In the genomic region with DNA sequence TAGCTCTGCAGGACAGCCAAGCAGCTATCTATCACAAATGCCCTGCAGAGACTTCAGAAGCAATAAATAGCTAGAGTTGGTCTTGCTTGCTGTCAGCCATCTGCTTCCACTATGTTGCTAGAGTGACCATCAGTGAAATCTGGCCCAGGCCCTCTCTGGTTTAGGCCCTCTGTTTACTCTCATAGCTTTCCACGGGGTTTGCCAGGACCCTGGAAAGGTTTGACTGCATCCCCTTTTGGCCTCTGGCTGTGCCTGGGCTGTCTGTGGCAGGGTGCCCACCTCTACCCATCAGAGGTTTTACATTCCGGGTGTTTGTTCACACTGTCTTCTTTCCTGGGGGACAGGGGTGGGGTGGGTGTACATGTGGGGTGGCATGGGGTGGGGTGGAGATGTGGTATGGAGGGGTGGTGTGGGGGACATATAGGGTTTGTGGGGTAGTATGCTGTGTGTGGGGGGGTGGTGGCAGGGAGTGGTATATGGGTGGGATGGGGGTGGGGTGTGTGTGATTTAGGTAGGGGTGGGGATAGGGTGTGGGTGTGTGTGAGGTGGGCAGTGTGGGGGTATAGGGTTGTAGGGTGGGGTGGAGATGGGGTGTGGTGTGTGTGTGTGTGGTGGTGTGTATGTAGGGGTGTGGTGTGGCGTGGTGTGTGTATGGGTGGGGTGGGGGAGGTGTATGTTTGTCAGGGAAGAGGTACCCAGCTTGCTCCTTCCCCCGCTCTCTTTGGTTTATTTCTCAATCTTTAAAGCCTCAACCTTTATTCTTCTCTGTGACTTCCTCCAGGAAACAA, we compare ENCODE assay signal across 24 mouse cellular contexts.
DNase-seq lines count a peak whose midpoint lies in the region; ATAC-seq lines count a peak whose summit lies in the region.
"Had no signal": no experiment of that assay in that cellular context is flagged by ENCODE, and none has a peak within 500 bp of the region (broad histone marks: within the 10 kb centered on the region; RNA-seq: fewer than 3 reads in every experiment).

No protein-coding gene starts in this region.

- no peaks in the 10 kb centered on the region for H3K27me3 ChIP-seq in hindbrain, embryonic 13.5 days
- no peaks in the 10 kb centered on the region for H3K27me3 ChIP-seq in hindbrain, embryonic 10.5 days (ENCODE audit: insufficient read depth, poor library complexity, severe bottlenecking)
- H3K27me3 ChIP-seq in midbrain, embryonic 13.5 days = no peaks in the 10 kb centered on the region
- H3K27me3 ChIP-seq in midbrain, embryonic 15.5 days (replicated peaks) = no peaks in the 10 kb centered on the region
- H3K27me3 ChIP-seq: CH12.LX; heart, embryonic 12.5 days; liver, embryonic 13.5 days had no signal

- WGBS in hindbrain, embryonic 13.5 days = 92% methylated on average over 4 of the region's 4 CpGs
- 83% methylated on average over 4 of the region's 4 CpGs for WGBS in hindbrain, embryonic 10.5 days
- 90% methylated on average over 4 of the region's 4 CpGs for WGBS in midbrain, embryonic 13.5 days
- 91% methylated on average over 4 of the region's 4 CpGs for WGBS in midbrain, embryonic 15.5 days

- H3K9me3 ChIP-seq in hindbrain, embryonic 13.5 days = no peaks in the 10 kb centered on the region
- H3K9me3 ChIP-seq in hindbrain, embryonic 10.5 days = no peaks in the 10 kb centered on the region
- H3K9me3 ChIP-seq in midbrain, embryonic 13.5 days = no peaks in the 10 kb centered on the region
- H3K9me3 ChIP-seq in midbrain, embryonic 15.5 days = no peaks in the 10 kb centered on the region
- H3K9me3 ChIP-seq: forebrain, embryonic 10.5 days; G1E; heart, embryonic 12.5 days; liver, embryonic 13.5 days had no signal

- no peak overlapping the region for H3K4me2 ChIP-seq in hindbrain, embryonic 13.5 days
- no peak overlapping the region for H3K4me2 ChIP-seq in midbrain, embryonic 13.5 days (replicated peaks)
- H3K4me2 ChIP-seq in midbrain, embryonic 15.5 days = no peak overlapping the region
- H3K4me2 ChIP-seq: heart, embryonic 12.5 days; liver, embryonic 13.5 days had no signal

- no peak overlapping the region for H3K27ac ChIP-seq in hindbrain, embryonic 13.5 days
- H3K27ac ChIP-seq in hindbrain, embryonic 10.5 days = no peak overlapping the region
- no peak overlapping the region for H3K27ac ChIP-seq in midbrain, embryonic 13.5 days
- no peak overlapping the region for H3K27ac ChIP-seq in midbrain, embryonic 15.5 days
- H3K27ac ChIP-seq: forebrain, embryonic 10.5 days; layer of hippocampus, adult 2 months; liver, embryonic 13.5 days had no signal

- peak; percentile 49; the same call in 1 of the 2 replicates for ATAC-seq in hindbrain, embryonic 13.5 days (ENCODE audit: low FRiP score)
- ATAC-seq in midbrain, embryonic 13.5 days = peak; percentile 55; the same call in 1 of the 2 replicates
- no peak for ATAC-seq in midbrain, embryonic 15.5 days (replicated peaks)
- ATAC-seq: intestine, postnatal 0 days; Patski had no signal

- H3K4me1 ChIP-seq in hindbrain, embryonic 13.5 days (replicated peaks) = peaks cover 3% of the 10 kb centered on the region; the same call in 1 of the 2 replicates
- H3K4me1 ChIP-seq in hindbrain, embryonic 10.5 days (replicated peaks) = no peaks in the 10 kb centered on the region
- H3K4me1 ChIP-seq in midbrain, embryonic 13.5 days (replicated peaks) = no peaks in the 10 kb centered on the region
- H3K4me1 ChIP-seq in midbrain, embryonic 15.5 days = peaks cover 4% of the 10 kb centered on the region; the same call in 1 of the 2 replicates
- H3K4me1 ChIP-seq: forebrain, embryonic 10.5 days; heart, embryonic 12.5 days; liver, embryonic 13.5 days had no signal

- peak; percentile 27 to 37 for DNase-seq in cerebellum, postnatal 25 days
- no peak for DNase-seq in cerebellum, postnatal 4 days (ENCODE audit: low spot score in 2 of 2)
- no peak for DNase-seq in hindbrain, embryonic 10.5 days (ENCODE audit: low spot score)
- no peak for DNase-seq in gastrocnemius, adult 8-10 months (ENCODE audit: low spot score in 2 of 2)
- DNase-seq: adrenal gland, postnatal 36 days; B cell, adult 2 months; gastrocnemius, postnatal 14 days; heart, adult 11 months; kidney, postnatal 25 days; liver, embryonic 13.5 days; lung, adult 2 months; lung, postnatal 14 days; thymus, adult 18-20 months; thymus, postnatal 36 days had no signal

- H3K36me3 ChIP-seq in hindbrain, embryonic 13.5 days = no peaks in the 10 kb centered on the region
- H3K36me3 ChIP-seq in hindbrain, embryonic 10.5 days = no peaks in the 10 kb centered on the region
- H3K36me3 ChIP-seq in midbrain, embryonic 13.5 days = no peaks in the 10 kb centered on the region
- H3K36me3 ChIP-seq in midbrain, embryonic 15.5 days (replicated peaks) = no peaks in the 10 kb centered on the region
- H3K36me3 ChIP-seq: forebrain, embryonic 10.5 days; G1E; heart, embryonic 12.5 days; liver, embryonic 13.5 days had no signal

- H3K9ac ChIP-seq in hindbrain, embryonic 13.5 days = no peak overlapping the region
- no peak overlapping the region for H3K9ac ChIP-seq in midbrain, embryonic 13.5 days (replicated peaks)
- no peak overlapping the region for H3K9ac ChIP-seq in midbrain, embryonic 15.5 days
- H3K9ac ChIP-seq: heart, embryonic 12.5 days; liver, embryonic 13.5 days had no signal

- H3K4me3 ChIP-seq in hindbrain, embryonic 13.5 days = no peak overlapping the region
- no peak overlapping the region for H3K4me3 ChIP-seq in hindbrain, embryonic 10.5 days
- no peak overlapping the region for H3K4me3 ChIP-seq in midbrain, embryonic 13.5 days (replicated peaks)
- no peak overlapping the region for H3K4me3 ChIP-seq in midbrain, embryonic 15.5 days
- H3K4me3 ChIP-seq: forebrain, embryonic 10.5 days; heart, embryonic 12.5 days; layer of hippocampus, adult 2 months; liver, embryonic 13.5 days had no signal

Comparison
In these comparisons a context has a peak if more than half of its experiments do, and no peak if none do; other contexts are left out.
1. DNase-seq: peak in cerebellum, postnatal 25 days (2 of 2); none in cerebellum, postnatal 4 days (0 of 2), hindbrain, embryonic 10.5 days (single experiment) and gastrocnemius, adult 8-10 months (0 of 2).